Comparison of ENCODE assay signal across 8 mouse cellular contexts in the genomic region with DNA sequence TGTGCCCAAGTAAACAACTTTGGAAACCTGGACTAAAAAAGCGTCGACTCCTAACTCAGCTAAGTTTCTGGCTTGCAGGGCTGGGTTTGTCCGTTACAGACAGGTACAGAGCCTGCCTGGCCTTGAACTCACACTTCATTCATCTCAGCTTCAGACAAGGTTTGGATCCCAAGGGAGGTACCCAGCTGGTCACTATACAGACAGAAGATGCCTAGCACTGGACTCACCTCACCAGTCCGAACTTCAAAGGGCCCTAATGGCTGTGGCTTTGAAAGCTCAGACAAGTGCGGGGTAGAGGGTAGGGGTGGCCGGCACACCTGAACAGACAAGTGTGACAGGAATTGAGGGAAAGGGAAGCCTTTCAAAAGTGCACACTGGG. TPM values are rescaled to one million over a fixed set of nuclear protein-coding genes. Genes with fewer than 3 reads are reported as not detected.
A peak's percentile ranks its signal among the peaks of the same experiment; 100 is the strongest.
DNase-seq lines count a peak whose midpoint lies in the region; ATAC-seq and TF ChIP-seq lines count a peak whose summit lies in the region.

No protein-coding gene starts in this region.

- ATAC-seq in embryonic facial prominence, embryonic 14.5 days (ENCODE audit: low read depth), result 0 out of 2 replicates have a peak, but pooled peaks have one; percentile 1
- 0 out of 2 replicates have a peak, but pooled peaks have one; percentile 1 for ATAC-seq in intestine, embryonic 15.5 days
- ATAC-seq in neural tube, embryonic 12.5 days (ENCODE audit: low FRiP score, low read depth), result peak; percentile 25; the same call in 1 of the 2 replicates

- H3K9ac ChIP-seq in embryonic facial prominence, embryonic 14.5 days (ENCODE audit: low read depth, low read length), result peak overlapping the region; percentile 92; the same call in 1 of the 2 replicates
- H3K9ac ChIP-seq in intestine, embryonic 15.5 days, result peak overlapping the region; percentile 83; the same call in 1 of the 2 replicates
- peak overlapping the region; percentile 91 for H3K9ac ChIP-seq in neural tube, embryonic 12.5 days

- peaks cover 49% of the 10 kb centered on the region for H3K36me3 ChIP-seq in embryonic facial prominence, embryonic 14.5 days (ENCODE audit: control insufficient read depth, insufficient read depth, low read length)
- H3K36me3 ChIP-seq in intestine, embryonic 15.5 days, result peaks cover 11% of the 10 kb centered on the region
- peaks cover 37% of the 10 kb centered on the region for H3K36me3 ChIP-seq in neural tube, embryonic 12.5 days

- no peaks in the 10 kb centered on the region for H3K9me3 ChIP-seq in embryonic facial prominence, embryonic 14.5 days (ENCODE audit: control insufficient read depth, low read length)
- H3K9me3 ChIP-seq in intestine, embryonic 15.5 days, result no peaks in the 10 kb centered on the region
- no peaks in the 10 kb centered on the region for H3K9me3 ChIP-seq in neural tube, embryonic 12.5 days

- peak overlapping the region; percentile 89; the same call in 1 of the 2 replicates for H3K27ac ChIP-seq in embryonic facial prominence, embryonic 14.5 days (replicated peaks; ENCODE audit: low read depth, low read length)
- peak overlapping the region; percentile 87; the same call in 1 of the 2 replicates for H3K27ac ChIP-seq in intestine, embryonic 15.5 days
- H3K27ac ChIP-seq in neural tube, embryonic 12.5 days, result no peak overlapping the region

- DNase-seq in lung, adult 2 months, result no peak
- DNase-seq in lung, postnatal 25 days (ENCODE audit: low spot score), result no peak
- no peak for DNase-seq in embryonic facial prominence, embryonic 14.5 days (ENCODE audit: low spot score)
- DNase-seq in urinary bladder, postnatal 36 days (ENCODE audit: low spot score in 2 of 2), result no peak
- DNase-seq in cerebellum, postnatal 25 days, result no peak
- DNase-seq in spleen, adult 12 weeks (ENCODE audit: low spot score), result no peak

- 32% methylated on average over 6 of the region's 6 CpGs for WGBS in lung, adult 2 months
- WGBS in embryonic facial prominence, embryonic 14.5 days, result 30% methylated on average over 6 of the region's 6 CpGs
- WGBS in intestine, embryonic 15.5 days, result 32% methylated on average over 6 of the region's 6 CpGs
- WGBS in neural tube, embryonic 12.5 days, result 31% methylated on average over 6 of the region's 6 CpGs

- TF ChIP-seq POLR2A in lung, adult 2 months (IDR thresholded peaks at IDR 0.05; ENCODE audit: borderline replicate concordance, extremely low read depth, low read depth, low read length), result no peak

- no peaks in the 10 kb centered on the region for H3K27me3 ChIP-seq in embryonic facial prominence, embryonic 14.5 days (replicated peaks; ENCODE audit: control insufficient read depth, insufficient read depth, low read length)
- no peaks in the 10 kb centered on the region for H3K27me3 ChIP-seq in intestine, embryonic 15.5 days (replicated peaks)
- no peaks in the 10 kb centered on the region for H3K27me3 ChIP-seq in neural tube, embryonic 12.5 days (replicated peaks)

- peak overlapping the region; percentile 3 for H3K4me3 ChIP-seq in lung, adult 2 months (replicated peaks; ENCODE audit: extremely low read depth, low read depth, low read length)
- peak overlapping the region; percentile 79 for H3K4me3 ChIP-seq in embryonic facial prominence, embryonic 14.5 days (ENCODE audit: low read depth, low read length)
- peak overlapping the region; percentile 90 for H3K4me3 ChIP-seq in intestine, embryonic 15.5 days (replicated peaks)
- peak overlapping the region; percentile 88 for H3K4me3 ChIP-seq in neural tube, embryonic 12.5 days

- H3K4me1 ChIP-seq in lung, adult 2 months (ENCODE audit: control insufficient read depth, insufficient read depth, low read length), result peaks cover 8% of the 10 kb centered on the region
- H3K4me1 ChIP-seq in embryonic facial prominence, embryonic 14.5 days (ENCODE audit: control insufficient read depth, insufficient read depth, low read length), result peaks cover 16% of the 10 kb centered on the region
- peaks cover 26% of the 10 kb centered on the region for H3K4me1 ChIP-seq in intestine, embryonic 15.5 days (replicated peaks)
- H3K4me1 ChIP-seq in neural tube, embryonic 12.5 days, result peaks cover 40% of the 10 kb centered on the region

- no peak for TF ChIP-seq CTCF in lung, adult 2 months (IDR thresholded peaks at IDR 0.05; ENCODE audit: insufficient read depth, low read length)

- H3K4me2 ChIP-seq in embryonic facial prominence, embryonic 14.5 days (ENCODE audit: low read depth, low read length), result peak overlapping the region; percentile 76
- H3K4me2 ChIP-seq in intestine, embryonic 15.5 days (replicated peaks), result peak overlapping the region; percentile 86
- peak overlapping the region; percentile 82 for H3K4me2 ChIP-seq in neural tube, embryonic 12.5 days (replicated peaks)

RNA-seq across cellular contexts. Expression of a gene that starts 0.3 kb away (rescaled TPM):
- 64.2 and 72.5 TPM in 2 replicates for polyA plus RNA-seq in lung, adult 2 months (2012; rRNA removed)
- 31.7 and 32.7 TPM in 2 replicates for polyA plus RNA-seq in embryonic facial prominence, embryonic 14.5 days (2014; fragmentation: Nextera tagmentation; extraction: Ambion mirVana)
- 31.2 and 32.0 TPM in 2 replicates for polyA plus RNA-seq in intestine, embryonic 15.5 days (2015; fragmentation: Nextera tagmentation; extraction: Ambion mirVana)
- polyA plus RNA-seq in neural tube, embryonic 12.5 days (2016; fragmentation: Nextera tagmentation; extraction: Ambion mirVana), result 32.2 and 36.2 TPM in 2 replicates

RNA-seq across cellular contexts. Expression of a gene that starts 7.0 kb away (rescaled TPM):
- polyA plus RNA-seq in lung, adult 2 months (2012; rRNA removed), result 8.9 TPM in 2 replicates
- polyA plus RNA-seq in embryonic facial prominence, embryonic 14.5 days (2014; fragmentation: Nextera tagmentation; extraction: Ambion mirVana), result 30.1 and 32.6 TPM in 2 replicates
- polyA plus RNA-seq in intestine, embryonic 15.5 days (2015; fragmentation: Nextera tagmentation; extraction: Ambion mirVana), result 20.4 and 21.0 TPM in 2 replicates
- polyA plus RNA-seq in neural tube, embryonic 12.5 days (2016; fragmentation: Nextera tagmentation; extraction: Ambion mirVana), result 30.5 and 31.3 TPM in 2 replicates

RNA-seq across cellular contexts. Expression of a gene that starts 19.5 kb away (rescaled TPM):
- 43.6 and 48.6 TPM in 2 replicates for polyA plus RNA-seq in lung, adult 2 months (2012; rRNA removed)
- 10.9 and 11.2 TPM in 2 replicates for polyA plus RNA-seq in embryonic facial prominence, embryonic 14.5 days (2014; fragmentation: Nextera tagmentation; extraction: Ambion mirVana)
- polyA plus RNA-seq in intestine, embryonic 15.5 days (2015; fragmentation: Nextera tagmentation; extraction: Ambion mirVana), result 10.6 and 10.9 TPM in 2 replicates
- polyA plus RNA-seq in neural tube, embryonic 12.5 days (2016; fragmentation: Nextera tagmentation; extraction: Ambion mirVana), result 7.2 and 7.6 TPM in 2 replicates

RNA-seq across cellular contexts. Expression of a gene that starts 38.4 kb away (rescaled TPM):
- 15.9 and 21.6 TPM in 2 replicates for polyA plus RNA-seq in lung, adult 2 months (2012; rRNA removed)
- polyA plus RNA-seq in embryonic facial prominence, embryonic 14.5 days (2014; fragmentation: Nextera tagmentation; extraction: Ambion mirVana), result 19.0 and 19.9 TPM in 2 replicates
- polyA plus RNA-seq in intestine, embryonic 15.5 days (2015; fragmentation: Nextera tagmentation; extraction: Ambion mirVana), result 15.6 and 19.0 TPM in 2 replicates
- 17.8 and 20.4 TPM in 2 replicates for polyA plus RNA-seq in neural tube, embryonic 12.5 days (2016; fragmentation: Nextera tagmentation; extraction: Ambion mirVana)

RNA-seq across cellular contexts. Expression of a gene that starts 49.3 kb away (rescaled TPM):
- polyA plus RNA-seq in lung, adult 2 months (2012; rRNA removed), result 0.08 TPM in 1 of 2 replicates, not detected in the other
- 1.2 and 1.5 TPM in 2 replicates for polyA plus RNA-seq in embryonic facial prominence, embryonic 14.5 days (2014; fragmentation: Nextera tagmentation; extraction: Ambion mirVana)
- 0.19 and 0.44 TPM in 2 replicates for polyA plus RNA-seq in intestine, embryonic 15.5 days (2015; fragmentation: Nextera tagmentation; extraction: Ambion mirVana)
- polyA plus RNA-seq in neural tube, embryonic 12.5 days (2016; fragmentation: Nextera tagmentation; extraction: Ambion mirVana), result 1.2 and 1.4 TPM in 2 replicates

Comparison
In these comparisons a context has a peak if more than half of its experiments do, and no peak if none do; other contexts are left out.
1. H3K4me3 ChIP-seq: peak in every context shown above with its lines; median percentile 90 in intestine, embryonic 15.5 days; 88 in neural tube, embryonic 12.5 days; 79 in embryonic facial prominence, embryonic 14.5 days; 3 in lung, adult 2 months.